Mouse (Mus musculus) liver, adult 2 months (tissue): ENCODE data around the gene Adamtsl1. TPM values are rescaled to one million over a fixed set of nuclear protein-coding genes. Genes with fewer than 3 reads are reported as not detected.

ENCODE experiments used
- DNase-seq: peaks from one replicate; pipeline ENCODE4 v3.0.0-alpha.2; 2011; ENCODE audit warnings: low read depth, low spot score; ENCODE audit errors: extremely low read depth
- H3K27ac ChIP-seq: fragments of 200-500 bp; replicated peaks from 2 replicates; pipeline ENCODE4 v1.5.1; 2012; ENCODE audit warnings: low read depth, mild to moderate bottlenecking, control low read depth, inconsistent platforms, low read length; ENCODE audit not compliant: insufficient read depth
- H3K27me3 ChIP-seq: fragments of 200-500 bp; 2 replicates; pipeline ENCODE4 v1.6.1; 2012; ENCODE audit warnings: mild to moderate bottlenecking, moderate library complexity, low read length, inconsistent platforms; ENCODE audit not compliant: control insufficient read depth, insufficient read depth
- H3K36me3 ChIP-seq: fragments of 200-500 bp; 2 replicates; pipeline ENCODE4 v1.6.1; 2012; ENCODE audit warnings: low read length, inconsistent platforms; ENCODE audit not compliant: control insufficient read depth, insufficient read depth
- H3K4me1 ChIP-seq: fragments of 200-500 bp; 2 replicates; pipeline ENCODE4 v1.6.1; 2011; ENCODE audit warnings: low read length; ENCODE audit not compliant: control insufficient read depth, insufficient read depth
- H3K4me3 ChIP-seq: fragments of 200-500 bp; 2 replicates; pipeline ENCODE4 v1.5.1; 2011; ENCODE audit warnings: low read depth, mild to moderate bottlenecking, control low read depth, low read length, moderate library complexity; ENCODE audit not compliant: insufficient read depth
- H3K79me2 ChIP-seq: fragments of 200-500 bp; 2 replicates; pipeline ENCODE4 v1.6.1; 2012; ENCODE audit warnings: inconsistent platforms, mild to moderate bottlenecking, low read length, moderate library complexity; ENCODE audit not compliant: control insufficient read depth, insufficient read depth
- H3K9ac ChIP-seq: fragments of 200-500 bp; 2 replicates; pipeline ENCODE4 v1.6.1; 2012; ENCODE audit warnings: low read depth, mild to moderate bottlenecking, control low read depth, inconsistent platforms, low read length
- CTCF ChIP-seq: fragments of 200-500 bp; IDR thresholded peaks from 2 replicates; pipeline ENCODE4 v1.5.1; 2011; ENCODE audit warnings: low read depth, low read length, control low read depth
- POLR2A ChIP-seq: fragments of 200-500 bp; IDR thresholded peaks from 2 replicates; pipeline ENCODE4 v1.6.1; 2011; ENCODE audit warnings: low read length, control low read depth; ENCODE audit not compliant: insufficient read depth; ENCODE audit errors: extremely low read depth
- WGBS: fragments of 180-500 bp; shearing (Covaris S2); methylation state at CpG from one replicate; pipeline ENCODE4 v1.1.7; 2018; 5-methylcytosine and 5-hydroxymethylcytosine counted together
- polyA plus RNA-seq: library from polyadenylated mRNA; depleted of rRNA; stranded (reverse); fragments of >200 nt; gene quantifications from 2 replicates; pipeline ENCODE4 v1.2.3, GENCODE M21; 2012
- total RNA-seq: library from RNA; depleted of rRNA; stranded (reverse); fragments of >200 nt; gene quantifications from 2 replicates; pipeline ENCODE4 v1.2.3, GENCODE M21; 2014

The Adamtsl1 gene
- total and polyA plus RNA-seq, 2 experiments = 0.61 to 0.65 TPM

- no peaks in the 10 kb centered on the region for H3K36me3 ChIP-seq
- H3K27ac ChIP-seq = no peak overlapping the region
- no peak overlapping the region for H3K9ac ChIP-seq
- H3K27me3 ChIP-seq = no peaks in the 10 kb centered on the region
- H3K79me2 ChIP-seq = no peaks in the 10 kb centered on the region
- DNase-seq = no peak
- H3K4me3 ChIP-seq = no peak overlapping the region
- 93% methylated on average over 9 of the region's 9 CpGs for WGBS
- no peak for TF ChIP-seq CTCF
- TF ChIP-seq POLR2A = no peak
- no peaks in the 10 kb centered on the region for H3K4me1 ChIP-seq
These were observed 894.4 kb downstream of the Adamtsl1 start for GRCm38 (mm10) chr4:86408421-86408820.

GRCm38 (mm10) chr4:86410946-86411345 is 897.0 kb downstream of the Adamtsl1 start:
- Histone ChIP-seq H3K4me1 (no peaks in the 10 kb centered on the region), H3K27ac (no peak overlapping the region), H3K9ac (no peak overlapping the region), H3K36me3 (no peaks in the 10 kb centered on the region), H3K4me3 (no peak overlapping the region), H3K27me3 (no peaks in the 10 kb centered on the region), H3K79me2 (no peaks in the 10 kb centered on the region)
- no peak for TF ChIP-seq POLR2A
- TF ChIP-seq CTCF = no peak
- whole genome bisulfite sequencing = 96% methylated on average over 3 of the region's 3 CpGs
- DNase-seq = no peak

- no peaks in the 10 kb centered on the region for H3K27me3 ChIP-seq
- no peaks in the 10 kb centered on the region for H3K79me2 ChIP-seq
- no peak overlapping the region for H3K27ac ChIP-seq
- H3K9ac ChIP-seq = no peak overlapping the region
- H3K4me3 ChIP-seq = no peak overlapping the region
- 86% methylated on average over 3 of the region's 3 CpGs for WGBS
- TF ChIP-seq POLR2A (no peak), CTCF (no peak)
- no peaks in the 10 kb centered on the region for H3K36me3 ChIP-seq
- H3K4me1 ChIP-seq = no peaks in the 10 kb centered on the region
- DNase-seq = no peak
These were observed 899.4 kb downstream of the Adamtsl1 start for GRCm38 (mm10) chr4:86413388-86413787.

GRCm38 (mm10) chr4:86416401-86417025 is 902.5 kb downstream of the Adamtsl1 start:
- TF ChIP-seq POLR2A (no peak), CTCF (no peak)
- no peaks in the 10 kb centered on the region for H3K36me3 ChIP-seq
- H3K4me3 ChIP-seq = no peak overlapping the region
- no peaks in the 10 kb centered on the region for H3K79me2 ChIP-seq
- no peaks in the 10 kb centered on the region for H3K4me1 ChIP-seq
- no peaks in the 10 kb centered on the region for H3K27me3 ChIP-seq
- H3K9ac ChIP-seq = no peak overlapping the region
- 83% methylated on average over 15 of the region's 15 CpGs for WGBS
- H3K27ac ChIP-seq = no peak overlapping the region
- DNase-seq = no peak

- no peak for TF ChIP-seq POLR2A
- TF ChIP-seq CTCF = no peak
- peak; percentile 55 for DNase-seq
- Histone ChIP-seq H3K4me1 (no peaks in the 10 kb centered on the region), H3K79me2 (no peaks in the 10 kb centered on the region), H3K27ac (no peak overlapping the region), H3K9ac (no peak overlapping the region), H3K4me3 (no peak overlapping the region), H3K36me3 (no peaks in the 10 kb centered on the region), H3K27me3 (no peaks in the 10 kb centered on the region)
- 55% methylated on average over 6 of the region's 6 CpGs for WGBS
These were observed 908.6 kb downstream of the Adamtsl1 start for GRCm38 (mm10) chr4:86422586-86422985.

- Histone ChIP-seq H3K9ac (no peak overlapping the region), H3K27ac (no peak overlapping the region), H3K27me3 (no peaks in the 10 kb centered on the region), H3K79me2 (no peaks in the 10 kb centered on the region), H3K4me1 (no peaks in the 10 kb centered on the region), H3K36me3 (no peaks in the 10 kb centered on the region), H3K4me3 (no peak overlapping the region)
- no peak for TF ChIP-seq CTCF
- no peak for TF ChIP-seq POLR2A
- DNase-seq = no peak
- WGBS = 91% methylated on average over 7 of the region's 7 CpGs
These were observed 911.6 kb downstream of the Adamtsl1 start for GRCm38 (mm10) chr4:86425581-86425980.
